Mouse (Mus musculus): ENCODE data around the gene Smagp. TPM values are rescaled to one million over a fixed set of nuclear protein-coding genes. Genes with fewer than 3 reads are reported as not detected.

The Smagp gene
- polyA plus RNA-seq, 1 experiment, result 94.1 TPM

- TF ChIP-seq CTCF (IDR thresholded peaks at IDR 0.05; ENCODE audit: low read depth, low read length) (no peak), POLR2A (IDR thresholded peaks at IDR 0.05; ENCODE audit: borderline replicate concordance, low read depth, low read length) (no peak)
- Histone ChIP-seq H3K27ac (ENCODE audit: insufficient read depth, low read depth, low read length) (no peak overlapping the region), H3K4me1 (ENCODE audit: control insufficient read depth, insufficient read depth, low read length) (peaks cover 8% of the 10 kb centered on the region), H3K4me3 (ENCODE audit: insufficient read depth, low read length) (no peak overlapping the region)
Measured at GRCm38 (mm10) chr15:100631454-100632170, 5.1 kb downstream of the Smagp start.

GRCm38 (mm10) chr15:100630126-100630525, 6.6 kb downstream of the Smagp start:
- H3K27ac ChIP-seq (ENCODE audit: insufficient read depth, low read depth, low read length), result no peak overlapping the region
- peaks cover 8% of the 10 kb centered on the region for H3K4me1 ChIP-seq (ENCODE audit: control insufficient read depth, insufficient read depth, low read length)
- no peak overlapping the region for H3K4me3 ChIP-seq (ENCODE audit: insufficient read depth, low read length)
- no peak for TF ChIP-seq POLR2A (IDR thresholded peaks at IDR 0.05; ENCODE audit: borderline replicate concordance, low read depth, low read length)
- TF ChIP-seq CTCF (IDR thresholded peaks at IDR 0.05; ENCODE audit: low read depth, low read length), result no peak

GRCm38 (mm10) chr15:100628797-100629196, 7.9 kb downstream of the Smagp start:
- Histone ChIP-seq H3K4me3 (ENCODE audit: insufficient read depth, low read length) (no peak overlapping the region), H3K27ac (ENCODE audit: insufficient read depth, low read depth, low read length) (no peak overlapping the region), H3K4me1 (ENCODE audit: control insufficient read depth, insufficient read depth, low read length) (peaks cover 8% of the 10 kb centered on the region)
- TF ChIP-seq POLR2A (IDR thresholded peaks at IDR 0.05; ENCODE audit: borderline replicate concordance, low read depth, low read length) (no peak), CTCF (IDR thresholded peaks at IDR 0.05; ENCODE audit: low read depth, low read length) (no peak)

GRCm38 (mm10) chr15:100627774-100628370, 8.9 kb downstream of the Smagp start:
- Histone ChIP-seq H3K4me3 (ENCODE audit: insufficient read depth, low read length) (no peak overlapping the region), H3K27ac (ENCODE audit: insufficient read depth, low read depth, low read length) (no peak overlapping the region), H3K4me1 (ENCODE audit: control insufficient read depth, insufficient read depth, low read length) (peaks cover 13% of the 10 kb centered on the region)
- no peak for TF ChIP-seq CTCF (IDR thresholded peaks at IDR 0.05; ENCODE audit: low read depth, low read length)
- no peak for TF ChIP-seq POLR2A (IDR thresholded peaks at IDR 0.05; ENCODE audit: borderline replicate concordance, low read depth, low read length)

- no peak for TF ChIP-seq CTCF (IDR thresholded peaks at IDR 0.05; ENCODE audit: low read depth, low read length)
- no peak for TF ChIP-seq POLR2A (IDR thresholded peaks at IDR 0.05; ENCODE audit: borderline replicate concordance, low read depth, low read length)
- H3K27ac ChIP-seq (ENCODE audit: insufficient read depth, low read depth, low read length), result no peak overlapping the region
Measured at GRCm38 (mm10) chr15:100627287-100627686, 9.5 kb downstream of the Smagp start.

GRCm38 (mm10) chr15:100624435-100624834, 12.3 kb downstream of the Smagp start:
- H3K4me1 ChIP-seq (ENCODE audit: control insufficient read depth, insufficient read depth, low read length), result peaks cover 28% of the 10 kb centered on the region
- TF ChIP-seq POLR2A (IDR thresholded peaks at IDR 0.05; ENCODE audit: borderline replicate concordance, low read depth, low read length) (no peak), CTCF (IDR thresholded peaks at IDR 0.05; ENCODE audit: low read depth, low read length) (no peak)
- no peak overlapping the region for H3K4me3 ChIP-seq (ENCODE audit: insufficient read depth, low read length)
- H3K27ac ChIP-seq (ENCODE audit: insufficient read depth, low read depth, low read length), result no peak overlapping the region

More at GRCm38 (mm10) chr15:100627287-100627686, 9.5 kb downstream of the Smagp start:
- Histone ChIP-seq H3K4me1 (ENCODE audit: control insufficient read depth, insufficient read depth, low read length) (peaks cover 18% of the 10 kb centered on the region), H3K4me3 (ENCODE audit: insufficient read depth, low read length) (no peak overlapping the region)

- H3K4me3 ChIP-seq (ENCODE audit: insufficient read depth, low read length), result no peak overlapping the region
- H3K4me1 ChIP-seq (ENCODE audit: control insufficient read depth, insufficient read depth, low read length), result peaks cover 34% of the 10 kb centered on the region
- TF ChIP-seq POLR2A (IDR thresholded peaks at IDR 0.05; ENCODE audit: borderline replicate concordance, low read depth, low read length), result no peak
- no peak for TF ChIP-seq CTCF (IDR thresholded peaks at IDR 0.05; ENCODE audit: low read depth, low read length)
- no peak overlapping the region for H3K27ac ChIP-seq (ENCODE audit: insufficient read depth, low read depth, low read length)
Measured at GRCm38 (mm10) chr15:100623754-100624153, 13.0 kb downstream of the Smagp start.

GRCm38 (mm10) chr15:100622164-100622563, 14.6 kb downstream of the Smagp start:
- H3K4me3 ChIP-seq (ENCODE audit: insufficient read depth, low read length), result peak overlapping the region; percentile 29
- H3K27ac ChIP-seq (ENCODE audit: insufficient read depth, low read depth, low read length), result peak overlapping the region; percentile 92
- peaks cover 36% of the 10 kb centered on the region for H3K4me1 ChIP-seq (ENCODE audit: control insufficient read depth, insufficient read depth, low read length)
- TF ChIP-seq POLR2A (IDR thresholded peaks at IDR 0.05; ENCODE audit: borderline replicate concordance, low read depth, low read length) (no peak), CTCF (IDR thresholded peaks at IDR 0.05; ENCODE audit: low read depth, low read length) (no peak)

GRCm38 (mm10) chr15:100621671-100622070, 15.1 kb downstream of the Smagp start:
- Histone ChIP-seq H3K4me1 (ENCODE audit: control insufficient read depth, insufficient read depth, low read length) (peaks cover 36% of the 10 kb centered on the region), H3K27ac (ENCODE audit: insufficient read depth, low read depth, low read length) (peak overlapping the region; percentile 92)

GRCm38 (mm10) chr15:100619200-100619599, 17.5 kb downstream of the Smagp start:
- H3K27ac ChIP-seq (ENCODE audit: insufficient read depth, low read depth, low read length), result no peak overlapping the region
- peaks cover 36% of the 10 kb centered on the region for H3K4me1 ChIP-seq (ENCODE audit: control insufficient read depth, insufficient read depth, low read length)
- H3K4me3 ChIP-seq (ENCODE audit: insufficient read depth, low read length), result no peak overlapping the region
- TF ChIP-seq CTCF (IDR thresholded peaks at IDR 0.05; ENCODE audit: low read depth, low read length) (no peak), POLR2A (IDR thresholded peaks at IDR 0.05; ENCODE audit: borderline replicate concordance, low read depth, low read length) (no peak)

More at GRCm38 (mm10) chr15:100621671-100622070, 15.1 kb downstream of the Smagp start:
- peak overlapping the region; percentile 9; the same call in 1 of the 2 replicates for H3K4me3 ChIP-seq (ENCODE audit: insufficient read depth, low read length)

Measured in bone marrow macrophage, adult 2 months (primary cell).